Comparison of ENCODE assay signal across 8 mouse cellular contexts in the genomic region with DNA sequence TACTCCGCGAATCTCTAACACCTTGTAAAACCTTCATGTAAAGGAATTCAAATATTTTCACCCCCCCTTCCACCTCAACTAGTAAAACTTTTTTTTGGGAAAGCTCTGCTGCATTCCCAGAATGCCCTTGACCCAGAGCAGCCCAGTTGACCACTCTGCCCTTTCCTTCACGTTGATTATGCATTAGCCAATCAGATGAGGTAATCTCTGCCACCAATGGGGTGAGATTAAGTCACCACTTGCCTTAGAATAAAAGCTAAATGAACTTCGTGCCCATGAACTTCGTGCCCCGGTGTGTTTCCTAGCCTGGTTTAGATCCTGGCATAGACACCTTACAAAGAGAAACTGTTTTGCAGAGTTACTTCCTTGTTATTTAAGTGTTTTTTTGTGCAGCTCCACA. TPM values are rescaled to one million over a fixed set of nuclear protein-coding genes. Genes with fewer than 3 reads are reported as not detected.
A peak's percentile ranks its signal among the peaks of the same experiment; 100 is the strongest.
DNase-seq lines count a peak whose midpoint lies in the region; ATAC-seq and TF ChIP-seq lines count a peak whose summit lies in the region.

No protein-coding gene starts in this region.

- H3K4me1 ChIP-seq in heart, embryonic 16.5 days (ENCODE audit: control insufficient read depth, insufficient read depth, low read length), result 0 out of 2 replicates have a peak, but pooled peaks cover 5% of the 10 kb centered on the region
- peaks cover 16% of the 10 kb centered on the region for H3K4me1 ChIP-seq in limb, embryonic 10.5 days
- H3K4me1 ChIP-seq in midbrain, postnatal 0 days (ENCODE audit: insufficient read depth, low read length), result no peaks in the 10 kb centered on the region

- DNase-seq in CD4-positive, CD25-positive, alpha-beta regulatory T cell, adult 2 months (ENCODE audit: low read depth, low spot score), result peak; percentile 31
- peak; percentile 63 for DNase-seq in MN1 (ENCODE audit: low spot score)
- no peak for DNase-seq in limb, embryonic 10.5 days (ENCODE audit: low spot score)
- DNase-seq in midbrain, postnatal 0 days (ENCODE audit: low spot score), result no peak
- no peak for DNase-seq in urinary bladder, postnatal 10 days (ENCODE audit: low spot score)

- 0 out of 2 replicates have a peak, but pooled peaks cover 3% of the 10 kb centered on the region for H3K9me3 ChIP-seq in heart, embryonic 16.5 days (replicated peaks; ENCODE audit: control insufficient read depth, low read length)
- no peaks in the 10 kb centered on the region for H3K9me3 ChIP-seq in limb, embryonic 10.5 days (replicated peaks)
- H3K9me3 ChIP-seq in midbrain, postnatal 0 days (ENCODE audit: low read length), result no peaks in the 10 kb centered on the region

- WGBS in heart, embryonic 16.5 days, result 41% methylated on average over 6 of the region's 6 CpGs
- 45% methylated on average over 6 of the region's 6 CpGs for WGBS in limb, embryonic 10.5 days
- WGBS in midbrain, postnatal 0 days, result 41% methylated on average over 6 of the region's 6 CpGs

- peak overlapping the region; percentile 92 for H3K27ac ChIP-seq in heart, embryonic 16.5 days (ENCODE audit: low read length)
- peak overlapping the region; percentile 94 for H3K27ac ChIP-seq in limb, embryonic 10.5 days
- H3K27ac ChIP-seq in midbrain, postnatal 0 days (ENCODE audit: low read depth, low read length), result peak overlapping the region; percentile 86

- peak overlapping the region; percentile 85 for H3K4me2 ChIP-seq in heart, embryonic 16.5 days (ENCODE audit: low read depth, low read length)
- H3K4me2 ChIP-seq in midbrain, postnatal 0 days (ENCODE audit: low read depth, low read length, poor library complexity, severe bottlenecking), result peak overlapping the region; percentile 83

- TF ChIP-seq CTCF in midbrain, postnatal 0 days (IDR thresholded peaks at IDR 0.05), result no peak

- ATAC-seq in CD4-positive, CD25-positive, alpha-beta regulatory T cell, adult 4 months, result no peak
- no peak for ATAC-seq in heart, embryonic 16.5 days (replicated peaks; ENCODE audit: extremely low read depth, insufficient read depth, low FRiP score)
- ATAC-seq in midbrain, postnatal 0 days (ENCODE audit: low FRiP score), result no peak
- ATAC-seq in frontal cortex, adult (ENCODE audit: low TSS enrichment), result no peak

- H3K4me3 ChIP-seq in heart, embryonic 16.5 days (ENCODE audit: low read length), result peak overlapping the region; percentile 87
- peak overlapping the region; percentile 86 for H3K4me3 ChIP-seq in limb, embryonic 10.5 days
- H3K4me3 ChIP-seq in midbrain, postnatal 0 days (ENCODE audit: low read depth, low read length), result peak overlapping the region; percentile 89

- H3K36me3 ChIP-seq in heart, embryonic 16.5 days (ENCODE audit: control insufficient read depth, insufficient read depth), result no peaks in the 10 kb centered on the region
- H3K36me3 ChIP-seq in limb, embryonic 10.5 days, result peaks cover 13% of the 10 kb centered on the region; the same call in 1 of the 2 replicates
- no peaks in the 10 kb centered on the region for H3K36me3 ChIP-seq in midbrain, postnatal 0 days (ENCODE audit: insufficient read depth, low read length)

- H3K27me3 ChIP-seq in heart, embryonic 16.5 days (ENCODE audit: control insufficient read depth, insufficient read depth, low read length), result no peaks in the 10 kb centered on the region
- no peaks in the 10 kb centered on the region for H3K27me3 ChIP-seq in limb, embryonic 10.5 days (ENCODE audit: low read depth, poor library complexity, severe bottlenecking)
- H3K27me3 ChIP-seq in midbrain, postnatal 0 days (ENCODE audit: insufficient read depth, low read length), result no peaks in the 10 kb centered on the region

- H3K9ac ChIP-seq in heart, embryonic 16.5 days (ENCODE audit: low read length), result peak overlapping the region; percentile 93
- H3K9ac ChIP-seq in midbrain, postnatal 0 days (replicated peaks; ENCODE audit: low read length, poor library complexity, severe bottlenecking), result peak overlapping the region; percentile 70; the same call in 1 of the 2 replicates

RNA-seq across cellular contexts. Expression of a gene that starts 20.6 kb away (rescaled TPM):
- not detected for polyA plus RNA-seq in CD4-positive, CD25-positive, alpha-beta regulatory T cell, adult 4 months (2017; shearing (Covaris generic))
- polyA plus RNA-seq in heart, embryonic 16.5 days (2015; fragmentation: Nextera tagmentation; extraction: Ambion mirVana), result not detected in 2 replicates
- polyA plus RNA-seq in limb, embryonic 10.5 days (2016; fragmentation: Nextera tagmentation; extraction: Ambion mirVana), result not detected in 2 replicates
- not detected in 2 replicates for total RNA-seq in midbrain, postnatal 0 days (2014; rRNA removed)
- polyA plus RNA-seq in midbrain, postnatal 0 days (2015; fragmentation: Nextera tagmentation; extraction: Ambion mirVana), result not detected in 2 replicates

RNA-seq across cellular contexts. Expression of a gene that starts 31.5 kb away (rescaled TPM):
- polyA plus RNA-seq in CD4-positive, CD25-positive, alpha-beta regulatory T cell, adult 4 months (2017; shearing (Covaris generic)), result 100 to 1,000 TPM; 630 to 632 TPM
- polyA plus RNA-seq in heart, embryonic 16.5 days (2015; fragmentation: Nextera tagmentation; extraction: Ambion mirVana), result 497 and 514 TPM in 2 replicates
- 531 and 571 TPM in 2 replicates for polyA plus RNA-seq in limb, embryonic 10.5 days (2016; fragmentation: Nextera tagmentation; extraction: Ambion mirVana)
- total RNA-seq in midbrain, postnatal 0 days (2014; rRNA removed), result 583 and 680 TPM in 2 replicates
- polyA plus RNA-seq in midbrain, postnatal 0 days (2015; fragmentation: Nextera tagmentation; extraction: Ambion mirVana), result 1,182 and 1,189 TPM in 2 replicates

RNA-seq across cellular contexts. Expression of a gene that starts 41.4 kb away (rescaled TPM):
- not detected for polyA plus RNA-seq in CD4-positive, CD25-positive, alpha-beta regulatory T cell, adult 4 months (2017; shearing (Covaris generic))
- polyA plus RNA-seq in heart, embryonic 16.5 days (2015; fragmentation: Nextera tagmentation; extraction: Ambion mirVana), result 0.35 TPM in 1 of 2 replicates, not detected in the other
- not detected in 2 replicates for polyA plus RNA-seq in limb, embryonic 10.5 days (2016; fragmentation: Nextera tagmentation; extraction: Ambion mirVana)
- not detected in 2 replicates for total RNA-seq in midbrain, postnatal 0 days (2014; rRNA removed)
- polyA plus RNA-seq in midbrain, postnatal 0 days (2015; fragmentation: Nextera tagmentation; extraction: Ambion mirVana), result not detected in 2 replicates

Comparison
In these comparisons a context has a peak if more than half of its experiments do, and no peak if none do; other contexts are left out.
1. DNase-seq: peak in CD4-positive, CD25-positive, alpha-beta regulatory T cell, adult 2 months (single experiment) and MN1 (single experiment); none in limb, embryonic 10.5 days (single experiment), midbrain, postnatal 0 days (single experiment) and urinary bladder, postnatal 10 days (single experiment).
2. Peak in every context shown above with its lines, with median percentiles within 50 percentile points of each other: H3K27ac ChIP-seq and H3K4me3 ChIP-seq.